Mouse (Mus musculus) embryonic fibroblast, embryonic 13.5 days (primary cell): ENCODE results near the gene Kif24. TPM values are rescaled to one million over a fixed set of nuclear protein-coding genes. Genes with fewer than 3 reads are reported as not detected.

ENCODE experiments used
- H3K27ac ChIP-seq: 2 replicates; pipeline ENCODE4 v1.5.1; 2012; ENCODE audit warnings: low read length, control low read depth, inconsistent platforms; ENCODE audit not compliant: insufficient read depth
- H3K4me1 ChIP-seq: 2 replicates; pipeline ENCODE4 v1.6.1; 2011; ENCODE audit warnings: low read length; ENCODE audit not compliant: control insufficient read depth, insufficient read depth
- H3K4me3 ChIP-seq: 2 replicates; pipeline ENCODE4 v1.5.1; 2011; ENCODE audit warnings: mild to moderate bottlenecking, control low read depth, low read length; ENCODE audit not compliant: insufficient read depth
- CTCF ChIP-seq: IDR thresholded peaks from 2 replicates; pipeline ENCODE4 v1.5.1; 2011; ENCODE audit warnings: mild to moderate bottlenecking, control low read depth, low read length, moderate library complexity, borderline replicate concordance; ENCODE audit not compliant: insufficient read depth
- POLR2A ChIP-seq: IDR thresholded peaks from 2 replicates; pipeline ENCODE4 v1.6.1; 2011; ENCODE audit warnings: low read depth, mild to moderate bottlenecking, control low read depth, low read length, moderate library complexity
- polyA plus RNA-seq: library from polyadenylated mRNA; stranded (reverse); fragments of >200 nt; gene quantifications from 2 replicates; pipeline ENCODE4 v1.2.4, GENCODE M21; 2011; ENCODE audit warnings: low read depth; ENCODE audit not compliant: missing spikeins, insufficient read length

Gene Kif24
- polyA plus RNA-seq, 1 experiment, result 5.8 TPM

DNA sequence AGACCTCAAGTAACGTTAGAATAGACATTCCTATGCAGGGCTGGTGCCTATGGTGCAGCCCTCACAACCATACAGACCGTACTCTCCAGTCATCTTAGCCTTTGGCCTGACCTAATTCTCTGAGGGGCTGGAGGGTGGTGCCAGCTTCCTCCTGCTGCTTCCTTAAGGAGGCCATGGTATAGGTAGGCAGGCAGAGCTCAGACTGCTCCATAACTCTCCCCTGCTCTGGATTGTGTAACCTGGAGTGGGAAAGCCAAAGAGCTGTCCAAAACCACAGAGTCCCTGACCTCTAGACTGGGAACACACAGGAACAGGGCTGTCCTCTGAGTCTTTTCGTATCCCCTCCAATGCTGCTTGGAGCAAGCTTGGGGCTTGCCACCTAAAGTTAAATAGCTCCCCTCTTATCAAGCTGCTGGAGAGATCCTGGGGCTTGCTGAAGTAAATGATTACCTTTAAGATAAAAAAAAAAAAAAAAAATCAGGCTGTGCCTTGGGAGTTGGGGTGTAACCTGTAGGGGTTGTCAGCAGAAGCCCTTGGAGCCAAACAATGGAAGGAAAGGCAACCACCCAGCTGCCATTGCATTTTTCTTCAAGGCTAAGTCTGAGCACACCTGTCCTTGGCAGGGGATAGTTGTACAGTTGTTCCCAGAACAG lies 28.9 kb upstream of the Kif24 start:
- TF ChIP-seq CTCF, result no peak
- no peak for TF ChIP-seq POLR2A
- Histone ChIP-seq H3K27ac (no peak overlapping the region), H3K4me3 (no peak overlapping the region), H3K4me1 (no peaks in the 10 kb centered on the region)

DNA sequence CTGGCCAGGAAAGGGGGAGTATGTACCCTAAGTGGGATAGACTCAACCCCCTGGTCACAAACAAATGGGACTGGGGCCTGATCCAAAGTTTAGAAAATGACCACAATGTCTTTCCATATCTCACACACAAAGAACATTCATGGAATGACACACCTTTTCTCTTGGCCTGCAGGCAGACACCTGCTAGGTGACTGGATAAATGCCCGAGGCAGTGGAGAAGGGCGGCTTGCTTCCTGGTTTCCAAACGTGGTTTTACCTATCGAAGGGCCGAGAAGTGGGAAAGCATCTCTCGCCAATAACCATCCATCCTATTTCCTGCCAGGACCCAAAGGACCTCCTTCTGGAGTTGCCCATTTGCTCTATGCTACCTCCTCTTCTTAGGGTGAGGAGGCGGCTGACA lies 28.3 kb upstream of the Kif24 start:
- TF ChIP-seq CTCF (no peak), POLR2A (no peak)
- Histone ChIP-seq H3K4me1 (no peaks in the 10 kb centered on the region), H3K4me3 (no peak overlapping the region), H3K27ac (no peak overlapping the region)

DNA sequence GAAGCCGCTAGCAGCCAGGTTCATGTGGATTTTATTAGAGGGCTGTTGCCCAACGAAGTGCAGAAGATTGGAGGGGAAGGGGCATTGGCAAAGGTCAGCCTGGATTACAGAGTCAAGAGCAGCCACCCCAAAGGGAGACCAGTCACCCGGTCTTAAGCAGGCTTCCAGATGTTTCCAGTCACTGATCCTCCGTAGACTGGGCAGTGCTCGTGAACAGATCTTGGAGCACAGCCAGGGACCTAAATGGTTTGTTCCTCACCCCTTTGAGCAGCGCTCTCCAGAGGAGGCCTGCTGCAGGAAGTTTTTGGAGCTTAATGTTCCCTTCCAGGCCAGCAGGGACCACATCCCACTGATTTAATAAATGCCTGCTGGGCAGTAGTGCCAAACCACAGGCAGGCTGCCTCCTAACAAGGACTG lies 16.9 kb upstream of the Kif24 start:
- TF ChIP-seq POLR2A, result no peak
- no peak for TF ChIP-seq CTCF
- Histone ChIP-seq H3K4me3 (no peak overlapping the region), H3K4me1 (no peaks in the 10 kb centered on the region), H3K27ac (no peak overlapping the region)

DNA sequence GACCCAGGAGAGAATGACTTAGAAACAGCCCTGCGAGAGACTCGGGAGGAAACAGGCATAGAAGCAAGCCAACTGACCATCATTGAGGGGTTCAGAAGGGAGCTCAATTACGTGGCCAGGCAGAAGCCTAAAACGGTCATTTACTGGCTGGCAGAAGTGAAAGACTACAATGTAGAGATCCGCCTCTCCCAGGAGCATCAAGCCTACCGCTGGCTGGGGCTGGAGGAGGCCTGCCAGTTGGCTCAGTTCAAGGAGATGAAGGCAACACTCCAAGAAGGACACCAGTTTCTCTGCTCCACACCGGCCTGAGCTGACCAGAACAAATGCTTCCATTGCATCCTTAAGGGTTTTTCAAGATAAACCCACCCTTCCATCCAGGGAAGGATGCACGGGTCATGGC lies 15.6 kb upstream of the Kif24 start:
- H3K4me1 ChIP-seq, result no peaks in the 10 kb centered on the region
- H3K4me3 ChIP-seq, result no peak overlapping the region
- no peak overlapping the region for H3K27ac ChIP-seq
- TF ChIP-seq POLR2A, result no peak
- TF ChIP-seq CTCF, result no peak

DNA sequence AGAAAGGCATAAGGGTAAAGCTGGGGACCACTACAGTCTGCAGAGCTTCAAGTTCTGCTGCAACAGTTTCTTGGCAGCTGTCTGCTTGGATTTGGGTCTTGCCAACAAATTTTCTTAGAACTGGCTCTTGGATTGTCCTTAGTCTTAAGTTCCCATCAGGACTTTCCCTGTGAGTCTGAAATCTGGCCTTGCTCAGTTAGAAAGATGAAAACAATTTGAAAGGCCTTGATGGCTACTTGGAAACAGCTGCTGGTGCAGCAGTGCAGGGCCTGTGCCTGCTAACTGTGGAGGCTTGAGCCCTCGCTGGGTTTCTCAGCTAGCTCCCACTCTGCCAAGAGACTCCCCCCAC lies 14.7 kb upstream of the Kif24 start:
- Histone ChIP-seq H3K4me3 (no peak overlapping the region), H3K4me1 (no peaks in the 10 kb centered on the region), H3K27ac (no peak overlapping the region)
- TF ChIP-seq POLR2A (no peak), CTCF (no peak)

DNA sequence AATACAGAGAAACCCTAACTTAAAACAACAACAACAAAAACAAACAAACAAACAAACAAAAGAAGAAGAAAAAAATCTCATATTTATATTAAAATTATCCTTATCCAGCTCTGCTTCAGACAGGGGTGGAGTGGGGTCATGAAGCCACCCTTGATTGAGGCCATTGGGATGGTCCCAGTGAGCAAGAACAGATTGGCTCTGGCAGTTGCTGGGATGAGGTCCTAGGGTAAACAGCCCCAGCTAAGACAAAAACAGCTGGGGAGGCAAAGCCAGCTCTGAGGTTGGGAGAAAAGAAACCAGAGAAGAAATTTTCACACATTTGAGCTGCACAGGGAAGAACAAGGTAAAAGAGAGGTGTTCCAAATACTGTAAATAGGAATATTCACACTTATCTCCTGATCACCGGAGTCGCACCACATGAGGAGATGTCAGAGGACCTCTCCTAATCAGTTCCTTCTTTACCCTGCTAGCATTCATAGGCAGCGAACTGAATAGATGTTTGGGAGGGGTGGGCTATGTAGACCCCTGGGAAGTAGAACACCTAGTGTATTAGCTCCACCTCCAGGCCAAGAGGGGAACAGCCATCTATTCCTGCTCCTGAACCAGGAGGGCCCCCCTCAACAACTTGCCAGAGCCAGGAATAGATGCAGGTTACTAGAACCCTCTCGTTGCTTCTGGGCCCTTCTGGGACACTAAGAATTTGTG lies 14.2 kb upstream of the Kif24 start:
- TF ChIP-seq POLR2A, result no peak
- TF ChIP-seq CTCF, result no peak
- Histone ChIP-seq H3K27ac (no peak overlapping the region), H3K4me3 (no peak overlapping the region), H3K4me1 (no peaks in the 10 kb centered on the region)

DNA sequence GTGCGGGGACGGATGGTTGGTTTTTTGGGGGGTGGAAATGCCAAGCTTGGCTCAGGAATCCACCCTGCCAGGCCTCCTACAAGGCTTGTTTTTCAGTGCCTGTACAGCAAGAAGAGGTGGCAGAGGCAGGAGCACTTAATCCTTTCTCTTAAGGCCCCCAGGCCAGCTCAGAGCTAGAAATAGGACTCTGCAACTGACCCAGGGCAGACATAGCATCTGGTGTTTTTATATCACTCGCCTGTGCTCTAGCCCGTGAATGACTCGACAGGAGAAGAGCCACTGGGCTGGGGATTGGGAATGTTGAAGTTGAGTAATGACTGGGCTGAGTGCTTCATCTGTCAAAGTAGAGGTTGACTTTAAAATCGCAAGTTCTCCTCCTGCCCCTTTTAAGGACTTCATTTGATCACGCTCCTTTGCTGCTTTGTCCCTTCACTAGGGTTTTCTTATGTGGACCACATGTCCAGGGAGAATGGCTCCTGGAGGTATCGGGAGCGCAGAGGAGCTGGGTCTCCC lies 13.0 kb upstream of the Kif24 start:
- no peak overlapping the region for H3K27ac ChIP-seq
- TF ChIP-seq CTCF, result no peak
- no peak for TF ChIP-seq POLR2A

DNA sequence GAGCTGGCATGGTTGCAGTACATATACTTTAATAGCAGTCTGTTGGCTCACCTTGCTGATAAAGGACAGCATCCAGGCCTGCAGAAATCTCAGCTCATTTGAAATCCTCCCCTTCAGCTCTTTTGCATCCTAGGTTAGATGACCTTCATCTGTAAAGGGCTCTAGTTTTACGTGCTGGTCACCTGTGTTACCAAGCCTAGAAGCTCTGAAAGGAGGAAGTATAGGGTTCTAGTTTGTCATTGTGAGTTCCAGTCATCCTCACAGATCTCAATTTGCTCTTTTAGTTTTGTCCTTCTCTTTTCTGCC lies 6.7 kb upstream of the Kif24 start:
- H3K4me3 ChIP-seq, result no peak overlapping the region
- no peak for TF ChIP-seq CTCF
- no peak for TF ChIP-seq POLR2A
- H3K27ac ChIP-seq, result no peak overlapping the region
- no peaks in the 10 kb centered on the region for H3K4me1 ChIP-seq

More for the DNA sequence above, 13.0 kb upstream of the Kif24 start:
- no peak overlapping the region for H3K4me3 ChIP-seq
- no peaks in the 10 kb centered on the region for H3K4me1 ChIP-seq

DNA sequence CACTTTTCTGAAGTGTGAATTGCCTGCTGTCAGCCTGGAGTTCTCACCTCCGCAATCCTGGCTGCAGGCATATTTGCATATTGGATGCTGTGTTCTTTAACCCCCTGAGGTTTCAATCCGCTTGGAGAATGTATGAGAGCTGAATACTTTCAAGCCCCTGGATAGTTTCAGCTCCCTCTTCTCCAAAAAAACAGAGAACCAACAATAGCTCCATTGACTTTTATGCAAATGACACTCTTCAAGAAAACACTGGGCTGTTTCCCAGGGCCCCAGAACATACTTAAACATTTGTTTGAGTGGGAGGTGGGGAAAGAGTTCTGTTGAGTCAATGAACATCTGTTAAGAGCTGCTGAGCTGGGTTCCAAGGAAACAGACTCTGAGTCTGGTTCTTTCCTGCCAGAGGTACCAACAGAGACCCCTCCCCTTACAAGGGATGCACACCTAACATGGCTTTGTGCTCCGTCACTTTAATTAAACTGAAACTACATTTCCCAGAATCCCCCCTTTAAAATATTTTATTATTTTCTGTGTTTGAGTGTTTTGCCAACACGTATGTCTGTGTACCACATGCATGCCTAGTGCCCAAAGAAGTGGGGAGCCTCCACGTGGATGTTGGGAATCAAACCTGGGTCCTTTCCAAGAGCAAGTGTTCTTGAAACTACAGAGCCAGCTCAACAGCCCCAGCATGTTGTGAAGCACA lies 6.1 kb upstream of the Kif24 start:
- no peaks in the 10 kb centered on the region for H3K4me1 ChIP-seq
- H3K4me3 ChIP-seq, result no peak overlapping the region
- H3K27ac ChIP-seq, result no peak overlapping the region
- TF ChIP-seq CTCF, result no peak
- TF ChIP-seq POLR2A, result no peak

DNA sequence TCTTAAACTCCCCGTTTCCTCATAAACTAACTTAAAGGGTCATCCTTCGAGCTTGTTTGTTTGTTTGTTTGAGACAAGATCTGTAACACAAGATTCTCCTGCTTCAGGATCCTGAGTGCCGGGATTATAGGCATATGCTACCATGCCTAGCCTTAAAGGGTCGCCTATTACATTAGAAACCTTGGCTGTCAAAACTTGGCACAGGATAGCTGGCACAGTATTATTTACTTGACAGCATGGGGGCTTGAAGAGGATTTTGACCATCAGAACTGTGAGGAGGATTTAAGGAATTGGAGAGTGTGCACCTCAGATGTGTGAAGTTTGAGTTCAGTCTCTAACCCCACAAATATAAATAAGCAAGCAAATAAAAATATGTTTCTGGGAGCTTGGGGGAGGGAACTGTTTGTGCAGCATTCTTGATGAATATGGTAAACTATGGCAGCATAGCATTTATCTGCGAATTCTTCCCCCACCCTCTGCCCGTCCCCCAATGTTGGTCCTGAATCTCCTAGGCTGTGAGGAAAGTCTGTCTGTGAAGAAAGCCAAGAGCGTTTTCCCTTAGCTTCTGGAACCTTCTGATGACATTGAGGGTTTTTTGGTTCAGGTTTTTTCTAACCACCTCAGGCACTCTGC lies 5.5 kb upstream of the Kif24 start:
- Histone ChIP-seq H3K4me1 (no peaks in the 10 kb centered on the region), H3K4me3 (no peak overlapping the region), H3K27ac (no peak overlapping the region)
- TF ChIP-seq POLR2A (no peak), CTCF (no peak)
